In genomic region chrX:150510631-150511030, GRCm38 (mm10) we compare ENCODE assay signal across 8 mouse cellular contexts. TPM values are rescaled to one million over a fixed set of nuclear protein-coding genes. Genes with fewer than 3 reads are reported as not detected.
DNase-seq lines count a peak whose midpoint lies in the region; ATAC-seq and TF ChIP-seq lines count a peak whose summit lies in the region.

No protein-coding gene starts in this region.

- H3K36me3 ChIP-seq in hindbrain, postnatal 0 days (ENCODE audit: insufficient read depth, low read length) = no peaks in the 10 kb centered on the region
- no peaks in the 10 kb centered on the region for H3K36me3 ChIP-seq in hindbrain, embryonic 16.5 days (ENCODE audit: control insufficient read depth, insufficient read depth, low read length)
- H3K36me3 ChIP-seq in embryonic facial prominence, embryonic 14.5 days (ENCODE audit: control insufficient read depth, insufficient read depth, low read length) = 0 out of 2 replicates have a peak, but pooled peaks cover 4% of the 10 kb centered on the region

- no peaks in the 10 kb centered on the region for H3K27me3 ChIP-seq in hindbrain, postnatal 0 days (ENCODE audit: insufficient read depth, low read length)
- H3K27me3 ChIP-seq in hindbrain, embryonic 16.5 days (replicated peaks; ENCODE audit: control insufficient read depth, insufficient read depth, low read length) = no peaks in the 10 kb centered on the region
- H3K27me3 ChIP-seq in embryonic facial prominence, embryonic 14.5 days (replicated peaks; ENCODE audit: control insufficient read depth, insufficient read depth, low read length) = no peaks in the 10 kb centered on the region

- peak; percentile 69 for TF ChIP-seq CTCF in hindbrain, postnatal 0 days (IDR thresholded peaks at IDR 0.05; ENCODE audit: low read depth)

- 0 out of 2 replicates have a peak, but pooled peaks have one; percentile 43 for ATAC-seq in hindbrain, postnatal 0 days
- ATAC-seq in hindbrain, embryonic 16.5 days = no peak
- ATAC-seq in embryonic facial prominence, embryonic 14.5 days (ENCODE audit: low read depth) = no peak
- 0 out of 2 replicates have a peak, but pooled peaks have one; percentile 47 for ATAC-seq in megakaryocyte, adult 5-6 weeks (ENCODE audit: poor library complexity, severe bottlenecking)

- H3K4me1 ChIP-seq in hindbrain, postnatal 0 days (ENCODE audit: insufficient read depth, low read length) = no peaks in the 10 kb centered on the region
- no peaks in the 10 kb centered on the region for H3K4me1 ChIP-seq in hindbrain, embryonic 16.5 days (ENCODE audit: control insufficient read depth, insufficient read depth, low read depth, low read length)
- H3K4me1 ChIP-seq in embryonic facial prominence, embryonic 14.5 days (ENCODE audit: control insufficient read depth, insufficient read depth, low read length) = no peaks in the 10 kb centered on the region

- H3K9me3 ChIP-seq in hindbrain, postnatal 0 days (ENCODE audit: low read length) = no peaks in the 10 kb centered on the region
- H3K9me3 ChIP-seq in hindbrain, embryonic 16.5 days (ENCODE audit: control insufficient read depth, low read length) = no peaks in the 10 kb centered on the region
- H3K9me3 ChIP-seq in embryonic facial prominence, embryonic 14.5 days (ENCODE audit: control insufficient read depth, low read length) = no peaks in the 10 kb centered on the region

- peak; percentile 68 for DNase-seq in hindbrain, postnatal 0 days (ENCODE audit: low spot score)
- peak; percentile 32 to 41 for DNase-seq in B cell, adult 2 months
- DNase-seq in Muller cell, postnatal 12 days (ENCODE audit: inconsistent ontology term) = peak; percentile 6
- DNase-seq in embryonic facial prominence, embryonic 14.5 days (ENCODE audit: low spot score) = peak; percentile 43
- DNase-seq in spleen, adult 18-20 months = no peak
- no peak for DNase-seq in ovary, adult 18-20 months (ENCODE audit: low spot score)

- H3K4me2 ChIP-seq in hindbrain, postnatal 0 days (ENCODE audit: low read depth, low read length) = no peak overlapping the region
- H3K4me2 ChIP-seq in hindbrain, embryonic 16.5 days (ENCODE audit: low read length) = no peak overlapping the region
- no peak overlapping the region for H3K4me2 ChIP-seq in embryonic facial prominence, embryonic 14.5 days (ENCODE audit: low read depth, low read length)

- H3K9ac ChIP-seq in hindbrain, postnatal 0 days (replicated peaks; ENCODE audit: low read length) = no peak overlapping the region
- no peak overlapping the region for H3K9ac ChIP-seq in hindbrain, embryonic 16.5 days (ENCODE audit: low read depth, low read length)
- H3K9ac ChIP-seq in embryonic facial prominence, embryonic 14.5 days (ENCODE audit: low read depth, low read length) = no peak overlapping the region

- H3K27ac ChIP-seq in hindbrain, postnatal 0 days = no peak overlapping the region
- H3K27ac ChIP-seq in hindbrain, embryonic 16.5 days (ENCODE audit: low read depth, low read length) = no peak overlapping the region
- no peak overlapping the region for H3K27ac ChIP-seq in embryonic facial prominence, embryonic 14.5 days (replicated peaks; ENCODE audit: low read depth, low read length)

- H3K4me3 ChIP-seq in hindbrain, postnatal 0 days (ENCODE audit: low read length) = no peak overlapping the region
- no peak overlapping the region for H3K4me3 ChIP-seq in hindbrain, embryonic 16.5 days (ENCODE audit: low read length)
- no peak overlapping the region for H3K4me3 ChIP-seq in embryonic facial prominence, embryonic 14.5 days (ENCODE audit: low read depth, low read length)

- WGBS in hindbrain, postnatal 0 days = 45% methylated on average over 4 of the region's 4 CpGs
- 53% methylated on average over 4 of the region's 4 CpGs for WGBS in hindbrain, embryonic 16.5 days
- 51% methylated on average over 4 of the region's 4 CpGs for WGBS in embryonic facial prominence, embryonic 14.5 days

RNA-seq across cellular contexts. Expression of gene Alas2, which starts 36.5 kb away (rescaled TPM):
- total RNA-seq in hindbrain, postnatal 0 days (2014; rRNA removed) = 13.1 and 26.7 TPM in 2 replicates
- polyA plus RNA-seq in hindbrain, postnatal 0 days (2015; fragmentation: Nextera tagmentation; extraction: Ambion mirVana) = 7.9 and 9.5 TPM in 2 replicates
- 46.4 and 57.9 TPM in 2 replicates for polyA plus RNA-seq in hindbrain, embryonic 16.5 days (2015; fragmentation: Nextera tagmentation; extraction: Ambion mirVana)
- 83.1 and 98.4 TPM in 2 replicates for polyA plus RNA-seq in embryonic facial prominence, embryonic 14.5 days (2014; fragmentation: Nextera tagmentation; extraction: Ambion mirVana)
- total RNA-seq in megakaryocyte, adult 5-6 weeks (2015) = 0.89 and 1.9 TPM in 2 replicates
- 0.48 and 5.0 TPM in 2 replicates for total RNA-seq in megakaryocyte, adult 5-6 weeks (2017)

RNA-seq across cellular contexts. Expression of gene Tmem29, which starts 51.7 kb away (rescaled TPM):
- total RNA-seq in hindbrain, postnatal 0 days (2014; rRNA removed) = 37.0 and 49.7 TPM in 2 replicates
- polyA plus RNA-seq in hindbrain, postnatal 0 days (2015; fragmentation: Nextera tagmentation; extraction: Ambion mirVana) = 75.5 and 80.5 TPM in 2 replicates
- 74.6 and 78.2 TPM in 2 replicates for polyA plus RNA-seq in hindbrain, embryonic 16.5 days (2015; fragmentation: Nextera tagmentation; extraction: Ambion mirVana)
- polyA plus RNA-seq in embryonic facial prominence, embryonic 14.5 days (2014; fragmentation: Nextera tagmentation; extraction: Ambion mirVana) = 29.6 and 35.8 TPM in 2 replicates
- total RNA-seq in megakaryocyte, adult 5-6 weeks (2015) = 10.8 and 16.8 TPM in 2 replicates
- 11.5 and 13.4 TPM in 2 replicates for total RNA-seq in megakaryocyte, adult 5-6 weeks (2017)

Comparison
In these comparisons a context has a peak if more than half of its experiments do, and no peak if none do; other contexts are left out.
1. ATAC-seq: peak in hindbrain, postnatal 0 days (single experiment) and megakaryocyte, adult 5-6 weeks (single experiment); none in hindbrain, embryonic 16.5 days (single experiment) and embryonic facial prominence, embryonic 14.5 days (single experiment).
2. DNase-seq: peak in hindbrain, postnatal 0 days (single experiment), B cell, adult 2 months (2 of 2), Muller cell, postnatal 12 days (single experiment) and embryonic facial prominence, embryonic 14.5 days (single experiment); none in spleen, adult 18-20 months (0 of 2) and ovary, adult 18-20 months (single experiment).